Mouse (Mus musculus) liver, embryonic 15.5 days (tissue): ENCODE data around the gene Pip4k2a. TPM values are rescaled to one million over a fixed set of nuclear protein-coding genes. Genes with fewer than 3 reads are reported as not detected.
A peak's percentile ranks its signal among the peaks of the same experiment; 100 is the strongest.

Experiments used
- ATAC-seq: fragments of 200-750 bp; cut with Nextera tagmentation; 2 replicates; pipeline ENCODE4 v1.8.0; 2017; ENCODE audit warnings: moderate number of reproducible peaks, mild to moderate bottlenecking, moderate library complexity; ENCODE audit not compliant: insufficient read depth
- H3K27ac ChIP-seq: fragments of 300-500 bp; sonication (generic); replicated peaks from 2 replicates; pipeline ENCODE4 v1.5.1; 2015; ENCODE audit warnings: mild to moderate bottlenecking, inconsistent platforms
- H3K27me3 ChIP-seq: fragments of 300-500 bp; sonication (generic); 2 replicates; pipeline ENCODE4 v1.6.1; 2015; ENCODE audit warnings: mild to moderate bottlenecking, inconsistent platforms
- H3K36me3 ChIP-seq: fragments of 300-500 bp; sonication (generic); replicated peaks from 2 replicates; pipeline ENCODE4 v1.6.1; 2015; ENCODE audit warnings: moderate library complexity, mild to moderate bottlenecking, inconsistent platforms
- H3K4me1 ChIP-seq: fragments of 300-500 bp; sonication (generic); replicated peaks from 2 replicates; pipeline ENCODE4 v1.6.1; 2015; ENCODE audit warnings: inconsistent platforms
- H3K4me2 ChIP-seq: fragments of 300-500 bp; sonication (generic); 2 replicates; pipeline ENCODE4 v1.6.1; 2015; ENCODE audit warnings: moderate library complexity, mild to moderate bottlenecking, inconsistent platforms
- H3K4me3 ChIP-seq: fragments of 300-500 bp; sonication (generic); replicated peaks from 2 replicates; pipeline ENCODE4 v1.5.1; 2015; ENCODE audit warnings: mild to moderate bottlenecking, inconsistent platforms
- H3K9ac ChIP-seq: fragments of 300-500 bp; sonication (generic); 2 replicates; pipeline ENCODE4 v1.6.1; 2015; ENCODE audit warnings: moderate library complexity, mild to moderate bottlenecking, inconsistent platforms
- H3K9me3 ChIP-seq: fragments of 300-500 bp; sonication (generic); replicated peaks from 2 replicates; pipeline ENCODE4 v1.6.1; 2016; ENCODE audit warnings: inconsistent platforms
- WGBS: fragments of 180-500 bp; shearing (Covaris S2); methylation state at CpG from one replicate; pipeline ENCODE4 v1.1.7; 2015; ENCODE audit warnings: mixed read lengths; ENCODE audit not compliant: insufficient replicate concordance; 5-methylcytosine and 5-hydroxymethylcytosine counted together
- polyA plus RNA-seq: library from polyadenylated mRNA; unstranded; fragments of >200 nt; fragmentation: Nextera tagmentation; extraction: Ambion mirVana; gene quantifications from 2 replicates; pipeline ENCODE4 v1.2.1, GENCODE M21; 2015

Pip4k2a gene
- polyA plus RNA-seq, 1 experiment from 2014 or later, result 16.9 TPM

DNA sequence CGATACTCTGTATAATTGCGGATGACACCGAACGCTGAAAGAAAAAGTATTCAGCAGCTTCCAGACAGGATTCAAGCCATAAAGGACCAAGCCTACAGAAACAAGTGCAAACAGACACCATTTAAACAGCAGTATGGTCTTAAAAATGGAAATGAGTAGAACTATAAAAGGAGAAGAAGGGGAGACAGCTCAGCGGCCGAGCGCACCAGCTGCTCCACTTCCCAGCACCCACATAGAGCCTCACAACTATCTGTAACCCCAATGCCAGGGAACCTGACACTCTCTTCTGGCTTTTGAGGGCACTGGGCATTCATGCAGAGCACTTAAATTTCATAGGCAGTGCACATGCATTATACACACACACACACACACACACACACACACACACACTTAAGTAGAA is 18.3 kb downstream of the Pip4k2a start:
- Histone ChIP-seq H3K4me1 (peaks cover 72% of the 10 kb centered on the region), H3K4me2 (no peak overlapping the region), H3K27me3 (no peaks in the 10 kb centered on the region), H3K36me3 (no peaks in the 10 kb centered on the region), H3K27ac (no peak overlapping the region), H3K4me3 (no peak overlapping the region), H3K9me3 (no peaks in the 10 kb centered on the region), H3K9ac (no peak overlapping the region)
- ATAC-seq, result no peak
- 82% methylated on average over 7 of the region's 7 CpGs for WGBS

DNA sequence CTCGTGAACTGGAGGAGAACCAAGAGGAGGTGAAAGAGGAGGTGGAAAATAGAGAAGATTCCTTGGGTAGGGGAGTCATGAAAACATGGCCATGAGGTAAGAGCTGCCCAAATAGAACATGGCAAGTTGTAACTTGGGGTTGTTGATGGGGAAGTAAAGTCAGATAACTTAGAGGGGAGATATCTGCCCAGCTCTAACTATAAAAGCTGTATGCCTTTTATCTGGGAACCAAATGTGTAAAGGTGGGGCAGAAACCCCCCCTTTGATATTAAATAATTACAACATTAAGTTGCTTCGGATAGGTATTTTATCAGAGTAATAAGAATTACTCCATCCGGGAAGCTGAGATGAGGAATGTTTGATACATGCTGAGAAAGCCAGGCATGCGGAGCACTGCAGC is 18.9 kb downstream of the Pip4k2a start:
- Histone ChIP-seq H3K9ac (no peak overlapping the region), H3K27me3 (no peaks in the 10 kb centered on the region), H3K27ac (no peak overlapping the region), H3K36me3 (no peaks in the 10 kb centered on the region), H3K4me3 (no peak overlapping the region), H3K9me3 (no peaks in the 10 kb centered on the region), H3K4me2 (no peak overlapping the region), H3K4me1 (peaks cover 68% of the 10 kb centered on the region)
- ATAC-seq, result no peak
- WGBS, result 78% methylated on average over 4 of the region's 4 CpGs

DNA sequence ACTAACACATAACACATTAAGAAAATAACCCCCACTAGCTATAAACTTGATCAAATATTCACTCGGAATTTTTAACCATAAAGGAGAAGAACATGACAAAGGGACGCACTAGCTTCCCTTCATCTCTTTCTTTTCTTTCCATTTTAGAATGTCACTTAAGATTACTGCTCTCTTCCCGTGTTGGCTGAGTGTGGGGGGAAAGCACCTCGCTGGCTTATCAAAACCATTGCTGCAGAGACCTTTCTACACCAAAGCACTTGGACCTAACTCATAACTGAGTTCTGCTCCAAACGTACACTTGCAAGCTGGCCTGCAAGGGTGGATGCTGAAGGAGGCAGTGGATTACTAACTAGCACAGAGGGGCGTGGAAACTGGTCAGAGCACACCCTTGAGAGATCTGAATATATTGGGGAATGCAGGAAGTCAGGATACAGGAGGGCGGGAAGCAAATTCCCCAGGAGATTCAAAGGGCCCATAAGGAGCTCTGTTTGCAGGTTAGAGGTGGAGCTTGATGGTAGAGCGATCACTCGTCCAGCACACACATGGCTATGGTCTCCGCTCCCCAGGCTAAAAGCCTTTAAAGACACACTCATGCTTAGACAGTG is 20.6 kb downstream of the Pip4k2a start:
- Histone ChIP-seq H3K27me3 (no peaks in the 10 kb centered on the region), H3K36me3 (peaks cover 9% of the 10 kb centered on the region; the same call in 1 of the 2 replicates), H3K4me2 (no peak overlapping the region), H3K9ac (no peak overlapping the region), H3K4me1 (peaks cover 65% of the 10 kb centered on the region), H3K27ac (no peak overlapping the region), H3K4me3 (no peak overlapping the region), H3K9me3 (no peaks in the 10 kb centered on the region)
- 67% methylated on average over 10 of the region's 10 CpGs for WGBS
- no peak for ATAC-seq

DNA sequence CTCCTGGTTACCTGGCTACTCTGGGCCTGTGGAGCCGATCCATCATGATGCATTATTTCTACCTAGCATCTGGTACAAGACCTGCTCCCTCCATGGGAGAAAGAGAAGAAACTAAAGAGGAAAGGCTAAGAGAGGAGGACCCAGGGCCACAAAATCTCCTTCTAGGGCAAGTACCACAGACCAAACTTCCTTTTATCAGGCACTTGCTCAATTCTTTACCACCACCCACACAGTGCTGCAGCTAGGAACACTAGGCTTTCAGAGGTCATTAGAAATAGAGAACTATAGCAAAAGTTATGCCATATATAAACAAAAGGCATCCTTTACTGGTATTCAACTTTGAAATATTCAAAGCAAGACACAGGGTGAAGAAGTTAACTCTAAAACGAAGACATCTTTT is 21.8 kb downstream of the Pip4k2a start:
- Histone ChIP-seq H3K4me2 (no peak overlapping the region), H3K4me3 (no peak overlapping the region), H3K9me3 (no peaks in the 10 kb centered on the region), H3K27me3 (no peaks in the 10 kb centered on the region), H3K27ac (no peak overlapping the region), H3K36me3 (peaks cover 9% of the 10 kb centered on the region; the same call in 1 of the 2 replicates), H3K9ac (no peak overlapping the region), H3K4me1 (peaks cover 69% of the 10 kb centered on the region)
- WGBS, result 67% methylated on average over 2 of the region's 2 CpGs
- no peak for ATAC-seq

DNA sequence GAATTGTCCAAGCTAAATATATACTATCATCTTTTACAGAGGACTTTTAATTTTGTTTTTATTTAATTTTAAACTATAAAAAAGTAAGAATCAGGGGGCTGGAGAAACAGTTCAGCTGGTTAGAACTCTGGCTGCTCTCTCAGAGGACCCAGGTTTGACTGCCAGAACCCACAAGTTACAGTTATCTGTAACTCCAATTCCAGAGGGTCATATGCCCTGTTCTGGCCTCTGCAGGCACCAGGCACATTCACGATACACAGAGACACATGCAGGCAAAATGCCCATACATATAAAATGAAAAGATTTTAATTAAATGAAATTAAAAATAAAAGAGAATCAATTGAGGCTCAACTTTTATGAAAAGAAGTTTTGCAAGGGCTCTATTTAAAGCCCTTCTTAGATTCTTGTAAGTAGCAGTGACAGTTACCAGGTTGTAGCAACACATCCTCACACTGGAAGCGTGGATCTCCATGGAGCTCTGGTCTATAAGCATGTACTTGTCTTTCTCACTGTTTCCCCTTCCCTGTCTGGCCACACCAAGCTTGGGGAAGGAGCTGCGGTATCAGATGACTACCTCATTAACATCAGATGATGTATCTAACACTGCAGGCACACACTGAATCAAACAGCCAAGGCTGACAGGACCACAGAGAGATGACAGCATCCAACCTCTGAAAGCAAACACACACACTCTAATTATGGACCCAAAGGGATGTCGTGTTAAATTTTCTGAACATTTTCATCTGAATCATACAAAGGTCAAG is 22.9 kb downstream of the Pip4k2a start:
- 0 out of 2 replicates have a peak, but pooled peaks have one; percentile 51 for ATAC-seq

DNA sequence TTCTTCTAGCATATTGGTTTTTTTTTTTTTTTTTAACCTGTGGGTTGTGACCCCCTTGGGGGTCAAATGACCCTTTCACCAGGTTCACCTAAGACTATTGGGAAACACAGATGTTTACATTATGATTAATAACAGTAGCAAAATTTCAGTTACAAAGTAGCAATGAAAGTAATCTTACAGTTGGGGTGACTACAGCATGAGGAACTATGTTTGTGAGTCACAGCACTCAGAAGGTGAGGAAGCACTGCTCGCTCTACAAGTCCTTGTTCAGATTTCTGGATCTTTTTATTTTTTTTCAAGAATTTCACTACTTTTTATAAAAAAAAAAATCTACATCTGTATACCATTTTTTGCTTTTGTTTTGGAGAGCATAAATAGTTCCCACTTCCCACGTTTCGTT is 26.4 kb downstream of the Pip4k2a start:
- H3K9ac ChIP-seq, result no peak overlapping the region
- no peak overlapping the region for H3K27ac ChIP-seq
- H3K4me1 ChIP-seq, result peaks cover 81% of the 10 kb centered on the region
- no peak overlapping the region for H3K4me3 ChIP-seq
- H3K27me3 ChIP-seq, result no peaks in the 10 kb centered on the region
- no peaks in the 10 kb centered on the region for H3K9me3 ChIP-seq
- 76% methylated on average over 3 of the region's 3 CpGs for WGBS
- peaks cover 14% of the 10 kb centered on the region; the same call in 1 of the 2 replicates for H3K36me3 ChIP-seq
- H3K4me2 ChIP-seq, result no peak overlapping the region
- ATAC-seq, result no peak

More for the DNA sequence above, 22.9 kb downstream of the Pip4k2a start:
- Histone ChIP-seq H3K9ac (no peak overlapping the region), H3K4me3 (no peak overlapping the region), H3K9me3 (no peaks in the 10 kb centered on the region), H3K27ac (peak overlapping the region; percentile 31), H3K27me3 (no peaks in the 10 kb centered on the region), H3K4me2 (0 out of 2 replicates have a peak overlapping the region, but pooled peaks have one; percentile 1), H3K36me3 (peaks cover 9% of the 10 kb centered on the region; the same call in 1 of the 2 replicates), H3K4me1 (peaks cover 75% of the 10 kb centered on the region)
- WGBS, result 29% methylated on average over 4 of the region's 4 CpGs

DNA sequence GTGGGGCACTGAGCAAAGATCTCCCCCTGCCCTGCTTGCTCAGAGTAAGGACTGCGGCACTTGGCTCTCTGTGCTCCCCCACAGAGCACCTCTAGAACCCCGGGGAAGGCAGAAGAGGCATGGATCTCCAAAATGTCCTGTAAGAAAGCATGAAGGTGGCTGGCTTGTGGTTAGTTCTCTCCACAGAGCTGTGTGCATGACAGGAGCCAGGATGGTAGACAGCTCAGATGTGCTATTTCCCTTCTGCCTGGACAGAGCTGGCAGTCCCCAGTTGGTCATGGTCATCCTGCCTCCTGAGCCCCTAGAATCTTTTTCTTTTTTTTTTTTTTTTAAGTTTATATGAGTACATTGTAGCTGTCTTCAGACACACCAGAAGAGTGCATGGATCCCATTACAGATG is 27.5 kb downstream of the Pip4k2a start:
- H3K27ac ChIP-seq, result peak overlapping the region; percentile 88
- no peak overlapping the region for H3K4me3 ChIP-seq
- H3K9me3 ChIP-seq, result no peaks in the 10 kb centered on the region
- H3K27me3 ChIP-seq, result no peaks in the 10 kb centered on the region
- WGBS, result 55% methylated on average over 2 of the region's 2 CpGs
- peaks cover 79% of the 10 kb centered on the region for H3K4me1 ChIP-seq
- H3K9ac ChIP-seq, result no peak overlapping the region
- ATAC-seq, result no peak
- H3K4me2 ChIP-seq, result no peak overlapping the region
- peaks cover 14% of the 10 kb centered on the region; the same call in 1 of the 2 replicates for H3K36me3 ChIP-seq

DNA sequence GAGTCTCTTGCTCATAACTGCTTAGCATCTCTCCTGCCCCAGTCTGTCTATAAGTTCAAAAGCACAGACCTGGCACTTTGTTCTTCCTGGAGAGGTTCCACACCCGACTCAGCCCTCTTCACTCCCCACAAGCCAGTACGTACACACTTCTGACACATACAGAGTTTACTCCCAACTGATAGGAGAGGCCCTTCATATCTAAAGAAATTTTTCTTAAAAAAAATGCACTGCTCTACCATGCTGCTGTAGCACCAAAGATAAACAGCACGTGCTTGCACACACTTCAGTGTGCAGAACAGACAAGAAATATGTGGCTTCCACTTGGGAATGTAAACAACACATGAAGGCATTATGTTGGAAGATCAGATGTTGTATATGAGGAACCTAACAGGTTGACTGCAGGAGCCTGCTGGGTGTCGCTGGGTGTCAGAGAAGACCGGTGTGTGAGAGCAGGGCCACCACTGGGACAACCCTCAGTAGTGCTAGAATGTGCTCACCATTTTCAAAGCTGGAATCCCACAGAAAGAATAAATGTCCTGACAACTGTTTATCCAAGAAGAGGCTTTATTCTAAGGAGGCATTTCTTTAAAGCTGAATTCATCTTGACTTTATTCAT is 28.8 kb downstream of the Pip4k2a start:
- H3K4me3 ChIP-seq, result peak overlapping the region; percentile 16; the same call in 1 of the 2 replicates
- peaks cover 74% of the 10 kb centered on the region for H3K4me1 ChIP-seq
- no peaks in the 10 kb centered on the region for H3K9me3 ChIP-seq
- ATAC-seq, result peak; percentile 94
- WGBS, result 23% methylated on average over 5 of the region's 5 CpGs
- no peaks in the 10 kb centered on the region for H3K27me3 ChIP-seq
- H3K4me2 ChIP-seq, result peak overlapping the region; percentile 58
- H3K36me3 ChIP-seq, result peaks cover 14% of the 10 kb centered on the region; the same call in 1 of the 2 replicates
- H3K9ac ChIP-seq, result 0 out of 2 replicates have a peak overlapping the region, but pooled peaks have one; percentile 24
- H3K27ac ChIP-seq, result peak overlapping the region; percentile 88

DNA sequence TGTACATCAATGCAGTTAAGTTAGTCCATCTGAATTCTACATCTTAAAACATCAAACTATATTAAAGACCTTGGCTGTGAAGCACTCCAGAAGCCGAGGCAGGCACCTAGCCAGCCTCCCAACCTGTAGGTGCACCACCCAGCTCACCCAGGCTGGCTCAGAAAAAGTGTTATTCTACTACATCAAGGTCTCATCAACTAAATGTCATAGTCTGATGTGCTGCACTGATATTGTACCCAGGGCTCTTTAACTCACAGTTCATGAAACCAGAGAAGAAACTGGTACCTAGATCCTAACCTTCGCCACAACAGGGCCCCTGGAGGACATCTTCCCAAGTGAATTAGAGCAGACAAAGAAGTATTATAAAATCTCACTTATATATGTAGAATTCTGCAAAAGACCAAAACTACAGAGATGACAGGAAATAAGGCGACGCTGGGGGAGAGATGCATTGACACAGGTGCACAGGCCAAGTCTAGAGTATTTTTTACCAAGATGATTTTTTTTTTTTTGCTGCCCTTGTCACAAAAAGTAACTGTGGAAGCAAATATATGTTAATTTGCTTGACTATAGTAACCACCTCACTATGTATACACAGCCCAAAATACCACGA is 30.4 kb downstream of the Pip4k2a start:
- H3K4me1 ChIP-seq, result peaks cover 72% of the 10 kb centered on the region
- no peak overlapping the region for H3K4me2 ChIP-seq
- no peaks in the 10 kb centered on the region for H3K9me3 ChIP-seq
- H3K27ac ChIP-seq, result no peak overlapping the region
- H3K27me3 ChIP-seq, result no peaks in the 10 kb centered on the region
- 79% methylated on average over 5 of the region's 5 CpGs for WGBS
- H3K4me3 ChIP-seq, result no peak overlapping the region
- ATAC-seq, result no peak
- H3K36me3 ChIP-seq, result 0 out of 2 replicates have a peak, but pooled peaks cover 5% of the 10 kb centered on the region
- H3K9ac ChIP-seq, result no peak overlapping the region

DNA sequence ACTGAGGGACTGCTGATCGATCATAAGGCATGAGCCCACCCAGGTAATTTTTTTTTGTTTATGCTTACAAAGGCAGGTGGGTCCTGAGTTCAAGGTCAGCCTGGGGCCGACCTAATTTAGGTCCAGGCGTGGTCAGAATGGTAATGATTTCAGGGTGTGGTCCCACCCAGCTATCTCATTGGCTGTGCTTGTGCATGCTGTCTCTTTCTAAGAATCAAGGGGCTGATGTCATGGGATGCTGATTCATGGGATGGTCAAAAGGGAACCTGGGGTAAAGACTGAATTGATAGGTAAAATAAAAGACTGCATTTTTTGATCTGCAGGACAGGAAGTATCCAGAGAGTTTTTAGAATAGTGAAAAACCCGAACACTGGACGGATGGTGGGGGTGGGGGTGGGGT is 31.4 kb downstream of the Pip4k2a start:
- Histone ChIP-seq H3K4me3 (no peak overlapping the region), H3K27ac (no peak overlapping the region), H3K27me3 (no peaks in the 10 kb centered on the region), H3K9ac (no peak overlapping the region), H3K4me1 (peaks cover 74% of the 10 kb centered on the region), H3K9me3 (no peaks in the 10 kb centered on the region), H3K4me2 (no peak overlapping the region), H3K36me3 (0 out of 2 replicates have a peak, but pooled peaks cover 5% of the 10 kb centered on the region)
- no peak for ATAC-seq
- 68% methylated on average over 5 of the region's 5 CpGs for WGBS

DNA sequence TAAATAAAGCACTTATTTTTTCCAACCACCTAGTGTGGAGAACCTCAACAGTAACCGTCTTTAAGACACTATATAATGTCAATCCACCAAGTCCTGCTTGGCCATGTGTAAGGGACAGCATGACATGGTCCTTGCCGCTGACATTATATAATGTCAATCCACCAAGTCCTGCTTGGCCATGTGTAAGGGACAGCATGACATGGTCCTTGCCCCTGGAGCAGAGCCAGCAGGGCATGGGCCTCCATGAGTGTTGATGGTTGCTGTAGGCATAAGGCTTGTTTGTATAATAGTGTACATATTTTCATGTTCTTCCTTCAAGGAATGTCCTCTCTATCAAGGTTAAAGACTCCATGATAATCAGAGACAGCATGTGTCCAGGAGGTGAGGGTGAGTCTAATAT is 32.0 kb downstream of the Pip4k2a start:
- no peak for ATAC-seq
- WGBS, result 82% methylated on average over 2 of the region's 2 CpGs
- Histone ChIP-seq H3K27ac (no peak overlapping the region), H3K4me2 (no peak overlapping the region), H3K27me3 (no peaks in the 10 kb centered on the region), H3K9ac (no peak overlapping the region), H3K9me3 (no peaks in the 10 kb centered on the region), H3K4me1 (peaks cover 70% of the 10 kb centered on the region), H3K36me3 (0 out of 2 replicates have a peak, but pooled peaks cover 5% of the 10 kb centered on the region), H3K4me3 (no peak overlapping the region)
